Mouse (Mus musculus): ENCODE results near the gene Tmtc2.

DNA sequence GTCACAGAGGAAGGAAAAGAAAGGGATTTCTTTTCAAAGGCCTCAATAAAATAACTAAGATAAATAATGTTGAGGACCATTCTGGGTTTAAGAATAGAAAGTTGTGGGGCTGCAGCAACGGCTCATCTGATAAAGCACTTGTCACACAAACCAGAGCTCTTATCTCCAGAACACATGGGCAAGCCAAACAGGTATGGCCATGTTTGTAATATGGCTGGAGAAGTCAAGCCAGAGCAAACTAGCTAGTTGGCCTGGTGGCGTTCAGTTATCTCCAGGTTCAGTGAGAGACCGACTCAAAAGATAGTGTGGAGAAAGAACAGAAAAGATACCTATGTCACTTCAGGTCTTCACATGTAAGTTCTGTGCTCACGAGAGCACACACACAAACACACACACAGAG, 4.7 kb downstream of the Tmtc2 start:
- TF ChIP-seq GATA1 (IDR thresholded peaks at IDR 0.05; ENCODE audit: borderline replicate concordance, low read length), result no peak
- TF ChIP-seq FLI1 (IDR thresholded peaks at IDR 0.05; ENCODE audit: low read length), result no peak

Data from megakaryocyte, embryonic 14.5 days (primary cell).